Mouse (Mus musculus) midbrain, embryonic 12.5 days (tissue): ENCODE measurements around the gene Vmn2r25. TPM values are rescaled to one million over a fixed set of nuclear protein-coding genes. Genes with fewer than 3 reads are reported as not detected.
"Not testable (repeated sequence)": the region's sequence is repeated elsewhere in the genome, so short reads cannot be mapped to it uniquely, and the experiment has no call there.

Source experiments
- ATAC-seq: fragments of 200-750 bp; cut with Nextera tagmentation; 2 replicates; pipeline ENCODE4 v1.8.0; 2017; ENCODE audit warnings: low read depth, moderate TSS enrichment, moderate library complexity; ENCODE audit not compliant: low FRiP score
- H3K27ac ChIP-seq: fragments of 300-500 bp; sonication (generic); replicated peaks from 2 replicates; pipeline ENCODE4 v1.5.1; 2016; ENCODE audit warnings: mild to moderate bottlenecking
- H3K27me3 ChIP-seq: fragments of 300-500 bp; sonication (generic); 2 replicates; pipeline ENCODE4 v1.6.1; 2016; ENCODE audit warnings: mild to moderate bottlenecking
- H3K36me3 ChIP-seq: fragments of 300-500 bp; sonication (generic); 2 replicates; pipeline ENCODE4 v1.6.1; 2016
- H3K4me1 ChIP-seq: fragments of 300-500 bp; sonication (generic); 2 replicates; pipeline ENCODE4 v1.6.1; 2016
- H3K4me2 ChIP-seq: fragments of 300-500 bp; sonication (generic); replicated peaks from 2 replicates; pipeline ENCODE4 v1.6.1; 2016; ENCODE audit warnings: mild to moderate bottlenecking, moderate library complexity
- H3K4me3 ChIP-seq: fragments of 300-500 bp; sonication (generic); 2 replicates; pipeline ENCODE4 v1.5.1; 2016; ENCODE audit warnings: mild to moderate bottlenecking
- H3K9ac ChIP-seq: fragments of 300-500 bp; sonication (generic); replicated peaks from 2 replicates; pipeline ENCODE4 v1.6.1; 2016; ENCODE audit warnings: mild to moderate bottlenecking, moderate library complexity
- H3K9me3 ChIP-seq: fragments of 300-500 bp; sonication (generic); 2 replicates; pipeline ENCODE4 v1.6.1; 2016; ENCODE audit warnings: mild to moderate bottlenecking
- WGBS: fragments of 180-500 bp; shearing (Covaris S2); methylation state at CpG from one replicate; pipeline ENCODE4 v1.1.7; 2016; 5-methylcytosine and 5-hydroxymethylcytosine counted together
- polyA plus RNA-seq: library from polyadenylated mRNA; unstranded; fragments of >200 nt; fragmentation: Nextera tagmentation; extraction: Ambion mirVana; gene quantifications from 2 replicates; pipeline ENCODE4 v1.2.1, GENCODE M21; 2016

Vmn2r25 gene
- polyA plus RNA-seq = not detected in 2 replicates

DNA sequence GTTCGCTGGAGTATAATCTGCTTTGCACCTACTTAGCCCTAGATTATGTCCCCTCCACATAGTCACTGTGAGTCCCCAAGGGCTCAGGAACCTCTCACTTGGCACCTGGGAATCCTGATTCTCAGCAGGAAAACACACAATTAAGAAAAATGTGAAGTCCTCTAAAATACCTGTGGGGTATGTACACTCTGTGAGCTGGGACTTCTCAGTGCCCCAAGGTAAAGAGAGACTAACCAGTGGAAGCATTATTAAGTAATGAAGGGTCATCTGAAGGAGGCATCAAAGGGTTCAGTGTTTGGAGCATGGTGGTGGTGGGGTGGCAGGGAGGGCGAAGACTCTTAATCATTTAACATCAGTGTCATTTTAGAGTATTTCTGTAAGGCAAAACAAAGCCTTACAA lies at the start of gene Vmn2r25:
Gene Vmn2r25 (minus strand): TSS at position 101 of the 400 bp plus-strand sequence.
- 60% methylated on average over 2 of the region's 2 CpGs for WGBS
- ATAC-seq, H3K4me1 ChIP-seq: not testable (repeated sequence)

DNA sequence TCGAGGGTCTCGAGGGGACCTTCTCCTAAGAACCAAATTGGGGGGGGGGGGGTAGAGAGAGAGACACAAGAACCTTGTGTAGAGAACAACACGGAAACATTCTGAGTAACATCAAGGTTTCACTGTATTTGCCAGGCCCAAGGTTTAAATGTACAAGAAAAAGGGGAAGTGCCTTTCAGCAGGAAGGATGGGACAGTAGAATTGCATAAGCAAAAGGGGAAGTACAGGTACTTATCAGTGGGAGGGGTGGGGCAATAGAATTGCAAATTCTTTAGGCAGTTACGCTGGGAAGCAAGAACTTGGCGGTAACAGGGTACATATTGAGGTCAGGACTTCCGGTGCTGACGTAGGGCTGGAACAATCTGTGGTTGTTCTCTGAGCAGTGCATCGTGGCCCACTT lies 33.3 kb downstream of the Vmn2r25 start:
- Histone ChIP-seq H3K36me3 (no peaks in the 10 kb centered on the region), H3K4me2 (no peak overlapping the region), H3K4me1 (no peaks in the 10 kb centered on the region), H3K27ac (no peak overlapping the region), H3K4me3 (no peak overlapping the region), H3K27me3 (no peaks in the 10 kb centered on the region), H3K9ac (no peak overlapping the region), H3K9me3 (peaks cover 7% of the 10 kb centered on the region)
- ATAC-seq = no peak
- 87% methylated on average over 8 of the region's 8 CpGs for WGBS

More for the DNA sequence above, at the start of gene Vmn2r25:
- H3K27ac ChIP-seq, H3K36me3 ChIP-seq, H3K27me3 ChIP-seq, H3K4me3 ChIP-seq, H3K4me2 ChIP-seq, H3K9ac ChIP-seq, H3K9me3 ChIP-seq: not testable (repeated sequence)

DNA sequence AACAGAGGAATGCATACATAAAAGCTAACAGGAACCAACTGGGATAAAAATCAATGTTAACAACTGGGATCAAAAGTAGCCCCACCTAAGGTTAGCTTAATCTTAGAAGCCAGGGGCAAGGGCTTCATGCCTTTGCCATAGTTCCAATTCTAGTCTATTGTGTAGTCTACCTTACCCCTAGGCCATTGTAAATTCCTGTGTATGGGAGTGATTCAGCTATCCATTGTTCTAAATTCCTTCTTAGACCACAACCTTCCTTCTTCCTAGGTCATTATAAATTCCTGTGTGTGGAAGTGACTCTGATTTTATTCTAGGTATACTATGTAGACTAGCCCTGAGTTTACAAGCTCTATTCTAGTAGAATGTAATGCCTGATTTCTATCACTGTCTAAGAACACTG lies 43.0 kb downstream of the Vmn2r25 start:
- not testable (repeated sequence) for H3K4me1 ChIP-seq, H3K9me3 ChIP-seq, H3K4me3 ChIP-seq, H3K36me3 ChIP-seq, H3K27me3 ChIP-seq, H3K4me2 ChIP-seq, ATAC-seq, H3K27ac ChIP-seq, H3K9ac ChIP-seq

DNA sequence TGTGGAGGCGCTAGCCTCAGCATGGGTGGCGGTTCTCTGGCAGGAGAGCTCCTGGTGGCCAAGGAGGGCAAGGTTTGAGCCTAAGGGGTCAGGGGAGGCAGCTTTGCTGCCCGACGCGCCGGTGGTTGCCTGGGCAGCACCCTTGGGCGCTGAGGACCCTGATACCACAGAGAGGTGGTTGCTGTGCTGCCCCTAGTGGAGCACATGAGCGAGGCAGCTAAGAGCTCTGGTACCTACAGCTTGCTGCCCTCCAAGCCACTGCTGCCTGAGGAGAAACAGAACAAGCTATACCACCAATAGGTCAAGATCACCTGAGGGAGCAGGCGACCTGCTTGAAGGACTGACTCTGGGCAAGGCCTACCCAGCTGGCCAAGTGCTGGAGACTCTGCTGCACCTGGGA lies 59.5 kb downstream of the Vmn2r25 start:
- Histone ChIP-seq H3K4me1 (no peaks in the 10 kb centered on the region), H3K4me2 (no peak overlapping the region), H3K27ac (no peak overlapping the region), H3K27me3 (no peaks in the 10 kb centered on the region), H3K4me3 (no peak overlapping the region), H3K9me3 (no peaks in the 10 kb centered on the region), H3K36me3 (no peaks in the 10 kb centered on the region), H3K9ac (no peak overlapping the region)
- WGBS = 30% methylated on average over 9 of the region's 9 CpGs
- no peak; the same call in 1 of the 2 replicates for ATAC-seq

DNA sequence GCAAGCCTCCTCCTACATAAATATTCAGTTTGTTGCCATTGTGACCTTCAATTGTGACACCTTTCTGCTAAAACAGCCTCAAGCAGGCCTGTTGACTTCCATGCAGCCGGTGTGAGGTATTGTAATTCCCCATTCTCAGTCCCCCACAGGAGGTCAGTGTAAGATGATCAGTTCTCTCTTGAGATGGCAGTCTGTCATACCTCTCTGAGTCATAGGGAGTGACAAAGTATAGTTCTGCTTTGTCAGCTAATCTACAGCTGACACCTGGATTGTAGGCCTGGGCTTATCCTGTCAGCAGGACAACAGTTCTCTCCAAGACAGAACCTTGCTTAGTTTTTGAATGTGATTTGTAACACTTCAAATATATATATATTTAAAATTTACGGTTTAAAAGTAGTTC lies 68.4 kb downstream of the Vmn2r25 start:
- no peaks in the 10 kb centered on the region for H3K9me3 ChIP-seq
- no peak overlapping the region for H3K4me2 ChIP-seq
- no peak for ATAC-seq
- H3K4me1 ChIP-seq = no peaks in the 10 kb centered on the region
- H3K27ac ChIP-seq = no peak overlapping the region
- no peaks in the 10 kb centered on the region for H3K36me3 ChIP-seq
- WGBS = 64% methylated on average over 2 of the region's 2 CpGs
- no peaks in the 10 kb centered on the region for H3K27me3 ChIP-seq
- H3K9ac ChIP-seq = no peak overlapping the region
- H3K4me3 ChIP-seq = no peak overlapping the region

DNA sequence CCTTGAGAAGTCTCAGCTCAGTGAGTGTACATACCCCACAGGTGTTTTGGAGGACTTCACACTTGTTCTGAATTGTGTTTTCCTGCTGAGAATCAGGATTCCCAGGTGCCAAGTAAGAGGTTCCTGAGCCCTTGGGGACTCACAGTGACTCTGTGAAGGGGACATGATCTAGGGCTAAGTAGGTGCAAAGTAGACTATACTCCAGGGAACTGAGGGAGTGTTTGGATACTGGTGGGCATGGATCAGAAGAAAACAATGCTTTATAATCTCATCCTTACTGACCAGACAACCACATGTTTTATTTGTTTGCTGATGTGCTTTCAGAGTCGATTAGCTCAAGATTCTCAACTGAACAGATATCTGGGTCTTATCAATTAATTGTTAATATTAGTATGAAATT lies 74.7 kb downstream of the Vmn2r25 start, which contains the start of gene Vmn2r24:
Gene Vmn2r24 (plus strand): TSS at position 301 of the 400 bp plus-strand sequence.
- Histone ChIP-seq H3K9me3 (no peaks in the 10 kb centered on the region), H3K4me1 (no peaks in the 10 kb centered on the region), H3K4me3 (no peak within 1 kb of the TSS), H3K9ac (no peak within 1 kb of the TSS), H3K4me2 (no peak within 1 kb of the TSS), H3K36me3 (no peaks in the 10 kb centered on the region), H3K27ac (no peak within 1 kb of the TSS), H3K27me3 (no peaks in the 10 kb centered on the region)
- ATAC-seq = no peak
- 83% methylated on average over 1 of the region's 1 CpGs for WGBS

Other genes starting within 250 kb of the Vmn2r25 start
- not detected in 2 replicates for gene Vmn2r22, start 202.7 kb downstream of the Vmn2r25 start, polyA plus RNA-seq
- gene Vmn2r23, start 150.8 kb downstream of the Vmn2r25 start, polyA plus RNA-seq = not detected in 2 replicates
- not detected in 2 replicates for gene Vmn2r24, start 74.6 kb downstream of the Vmn2r25 start, polyA plus RNA-seq
- not detected in 2 replicates for gene Vmn2r26, start 171.1 kb upstream of the Vmn2r25 start, polyA plus RNA-seq